Mouse (Mus musculus) gastrocnemius, postnatal 4 days (tissue): Measurements from ENCODE around the gene Mvp. TPM values are rescaled to one million over a fixed set of nuclear protein-coding genes. Genes with fewer than 3 reads are reported as not detected.

Source experiments
- DNase-seq, 2 experiments: peaks; one replicate each; pipeline ENCODE4 v3.0.0; 2021 to 2022; ENCODE audit warnings: low spot score in 2 of 2, mixed read lengths in 2 of 2
- total RNA-seq, 2 experiments: library from RNA; stranded (reverse); gene quantifications; 2 replicates each; pipeline ENCODE4 v1.2.3; 2021

The Mvp gene
- total RNA-seq, 2 experiments from 2014 or later: 23.2 to 27.1 TPM

DNA sequence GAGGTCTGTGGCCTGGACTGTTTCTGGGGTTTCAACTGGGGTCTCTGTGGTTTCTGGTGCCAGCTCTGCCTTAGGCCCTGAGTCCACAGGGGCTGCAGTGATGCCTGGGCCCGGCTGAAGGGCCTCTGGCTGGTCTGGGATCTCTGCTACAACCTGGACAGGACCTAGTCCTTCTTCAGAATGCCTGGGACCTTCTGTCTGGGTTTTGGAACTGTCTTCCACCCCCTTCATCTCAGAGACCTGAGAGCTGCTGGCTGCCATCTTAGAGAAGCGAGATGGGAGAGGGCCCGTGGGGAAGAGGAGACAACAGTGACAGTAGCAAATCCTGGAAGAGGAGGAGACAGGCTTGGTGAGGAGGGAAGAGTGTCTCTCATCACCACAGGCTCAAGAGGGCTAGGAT is 5.6 kb upstream of the Mvp start:
- no peak for DNase-seq

DNA sequence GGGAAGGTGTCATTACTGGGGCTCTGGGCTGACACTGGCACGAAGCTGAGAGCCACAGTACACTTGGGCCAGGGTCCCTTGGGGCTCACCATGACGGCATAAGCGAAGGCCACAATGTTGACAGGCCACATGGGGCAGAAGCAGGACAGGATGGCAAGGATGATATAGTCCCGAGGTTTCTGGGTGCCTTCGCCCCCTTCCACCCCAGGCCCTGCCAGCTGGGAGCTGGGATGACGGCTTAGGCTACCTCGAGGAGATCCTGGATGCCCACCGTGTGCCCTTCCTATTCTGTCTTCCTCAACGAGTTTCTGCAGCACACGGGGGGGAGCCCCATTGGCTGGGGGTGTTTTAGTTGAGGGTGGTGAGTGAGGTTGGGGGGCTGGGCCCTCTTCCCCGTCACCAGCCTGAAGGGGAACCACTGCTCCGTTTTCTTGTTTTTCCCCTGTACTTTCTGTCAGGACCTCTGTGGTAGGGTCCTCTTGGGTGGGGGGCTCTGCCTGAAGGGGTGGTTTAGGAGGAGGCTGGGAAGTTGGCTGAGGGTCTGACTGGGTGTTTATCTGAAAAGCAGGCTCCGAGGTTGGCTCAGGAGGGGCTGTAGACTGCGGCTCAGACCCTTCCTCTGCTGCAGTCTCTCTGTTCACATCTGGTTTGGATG is 5.0 kb upstream of the Mvp start:
- no peak for DNase-seq

- DNase-seq: peak in 1 of 2 experiments; percentile 14
Measured at GRCm38 (mm10) chr7:127018416-127019305, 4.2 kb upstream of the Mvp start.

DNA sequence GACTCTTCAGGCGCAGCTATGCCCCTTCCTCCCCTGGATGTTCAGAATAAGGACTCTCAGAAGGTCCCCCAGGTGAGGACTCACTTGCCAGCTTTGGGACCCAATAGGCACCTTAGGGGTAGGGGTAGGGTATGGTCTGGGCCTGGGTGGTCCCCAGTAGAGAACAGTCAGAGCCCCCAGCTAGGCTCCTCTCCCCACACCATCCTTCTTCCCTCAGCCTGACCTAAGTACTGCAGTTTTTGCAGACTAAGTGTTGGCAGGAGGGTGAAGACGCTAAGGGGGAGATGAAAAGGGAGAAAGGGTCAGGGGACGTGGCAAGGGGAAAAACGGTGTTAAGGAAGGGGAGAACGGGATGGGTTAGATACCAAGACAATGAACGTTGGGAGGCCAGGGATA is 3.5 kb upstream of the Mvp start:
- no peak for DNase-seq

DNA sequence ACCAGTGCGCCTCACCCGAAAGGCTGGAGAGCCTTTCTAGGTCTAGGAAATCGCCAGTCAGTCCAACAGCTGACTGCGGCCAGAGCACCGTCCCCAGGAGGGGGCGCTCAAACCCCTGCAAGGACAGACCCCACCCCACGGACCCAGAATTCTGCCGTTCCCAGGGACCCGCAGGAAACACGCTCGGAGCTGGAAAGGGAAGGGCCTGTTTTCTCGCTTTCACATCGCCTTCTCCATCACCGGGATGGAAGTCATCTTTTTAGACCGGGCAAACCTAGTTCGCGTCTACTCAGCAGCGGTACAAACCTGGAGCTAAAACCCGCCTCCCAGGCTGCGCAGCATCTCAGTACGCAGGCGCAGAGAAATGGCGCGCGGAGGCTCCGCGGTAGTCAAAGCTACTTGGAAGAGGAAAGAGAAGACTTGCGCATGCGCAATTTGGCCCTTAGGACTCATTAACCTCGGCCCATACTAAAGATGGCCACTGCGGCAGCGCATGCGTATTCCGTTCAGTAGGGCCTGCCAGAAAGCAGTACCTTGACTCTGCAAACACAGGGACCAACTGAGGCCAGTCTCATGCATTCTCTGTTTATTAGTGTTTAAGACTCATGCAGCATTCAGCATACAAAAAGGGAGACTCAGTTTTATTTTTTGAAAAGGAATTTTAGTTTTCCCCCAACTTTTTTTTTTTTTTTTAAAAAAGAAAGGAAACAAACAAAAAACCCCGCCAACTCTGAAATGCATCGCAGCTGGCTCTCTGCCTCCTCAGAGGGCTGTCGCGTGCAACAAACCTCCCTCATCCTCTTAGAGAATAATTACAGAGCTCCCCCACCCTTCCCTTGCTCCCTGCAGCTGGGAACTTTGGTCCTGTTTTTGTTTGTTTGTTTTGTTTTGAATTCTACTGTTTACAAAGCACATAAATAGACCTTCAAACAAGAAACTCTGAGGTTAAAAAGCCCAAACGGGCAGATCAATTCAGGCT is 2.8 kb upstream of the Mvp start, which contains the start of gene Pagr1a:
TSS of gene Pagr1a (minus strand) at position 382 of the 979 bp plus-strand sequence.
- peak; percentile 90 to 97 for DNase-seq

DNA sequence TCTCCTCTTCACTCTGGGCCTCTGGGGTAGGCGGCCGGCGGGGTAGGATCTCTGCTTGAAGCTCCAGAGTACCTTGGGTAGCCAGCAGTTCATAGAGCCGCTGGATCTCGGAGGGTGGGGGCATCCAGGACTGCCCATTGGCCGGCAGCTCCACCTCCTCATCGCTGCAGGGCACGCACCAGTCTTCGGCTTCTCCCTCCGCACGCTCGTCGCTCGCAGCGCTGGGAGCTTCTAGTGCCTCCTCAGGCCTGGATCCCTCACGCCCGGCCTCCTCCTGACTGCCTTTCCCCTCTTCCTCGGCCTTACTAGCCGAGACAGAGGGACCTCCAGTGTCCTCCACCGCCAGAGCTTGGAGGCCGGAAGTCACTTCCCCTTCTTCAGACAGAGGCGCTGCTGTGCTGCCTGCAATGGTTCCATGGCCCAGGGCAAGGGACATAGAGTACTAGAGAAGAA is 2.1 kb upstream of the Mvp start:
- peak; percentile 25 to 65 for DNase-seq

DNA sequence TGATC is 1.9 kb upstream of the Mvp start, which contains the start of gene Pagr1b:
TSS of gene Pagr1b (minus strand) at position 4 of the 5 bp plus-strand sequence.
- no peak for DNase-seq

DNA sequence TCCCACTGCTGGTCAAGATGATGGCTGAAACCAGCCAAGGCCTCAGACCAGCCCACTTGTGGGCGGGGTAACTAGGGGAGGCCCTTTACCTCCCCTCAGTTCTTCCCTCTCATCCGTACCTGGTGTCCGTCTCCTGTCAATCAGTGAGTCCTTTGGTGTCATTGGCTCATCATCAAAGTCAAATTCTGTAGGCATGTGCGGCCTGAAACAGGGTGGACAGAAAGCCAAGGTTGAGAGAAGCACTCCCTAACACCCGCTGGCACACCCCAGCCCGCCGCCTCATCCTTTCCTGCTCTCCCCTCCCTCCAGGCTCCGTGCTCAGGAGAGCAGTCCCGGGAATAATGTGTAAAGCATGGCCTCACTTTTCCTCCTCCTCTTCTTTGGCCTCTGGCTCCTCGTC is 1.7 kb upstream of the Mvp start:
- peak in 1 of 2 experiments; percentile 14 for DNase-seq

- DNase-seq: no peak
Measured at GRCm38 (mm10) chr7:127014993-127015392, 572 bp upstream of the Mvp start.

DNA sequence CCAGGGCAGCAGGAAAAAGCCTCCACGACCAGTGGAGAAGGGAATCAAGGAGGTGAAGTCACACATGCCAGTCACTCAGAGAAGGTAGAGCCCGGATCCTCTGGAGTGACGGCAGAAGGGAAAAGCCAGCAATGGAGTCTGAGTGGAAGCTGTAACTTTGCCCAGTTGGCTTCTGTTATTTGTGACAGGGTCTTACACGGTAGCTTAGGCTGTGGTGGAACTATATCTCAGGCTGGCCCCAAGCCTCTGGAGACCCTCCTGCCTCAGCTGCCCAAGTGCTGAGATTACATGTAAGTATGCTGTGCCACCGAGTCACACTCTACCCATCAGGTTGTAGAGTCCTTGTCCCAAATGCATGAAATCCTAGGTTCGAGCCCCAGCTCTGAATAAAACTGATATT is 1.0 kb downstream of the Mvp start:
- no peak for DNase-seq

GRCm38 (mm10) chr7:127012845-127013244 is 1.6 kb downstream of the Mvp start:
- DNase-seq: no peak

DNA sequence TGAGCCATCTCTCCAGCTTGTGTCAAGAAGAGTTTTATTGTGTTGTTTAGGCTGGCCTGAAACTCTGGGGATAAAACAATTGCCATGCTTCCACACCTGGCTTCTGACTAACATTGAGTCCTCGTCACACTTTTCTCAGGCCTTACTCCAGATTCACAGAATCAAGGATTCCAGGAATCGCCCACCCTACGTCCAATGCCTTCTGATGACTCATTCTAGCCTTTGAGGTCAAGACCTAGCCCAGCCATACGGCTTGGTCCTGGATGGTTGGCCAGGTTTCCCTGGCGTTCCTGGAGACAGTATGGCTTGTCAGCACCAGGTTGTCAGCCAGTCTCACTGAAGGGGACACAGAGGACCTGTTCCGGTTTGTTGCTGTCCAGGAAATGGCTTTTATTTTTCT is 2.0 kb downstream of the Mvp start:
- DNase-seq: no peak

DNA sequence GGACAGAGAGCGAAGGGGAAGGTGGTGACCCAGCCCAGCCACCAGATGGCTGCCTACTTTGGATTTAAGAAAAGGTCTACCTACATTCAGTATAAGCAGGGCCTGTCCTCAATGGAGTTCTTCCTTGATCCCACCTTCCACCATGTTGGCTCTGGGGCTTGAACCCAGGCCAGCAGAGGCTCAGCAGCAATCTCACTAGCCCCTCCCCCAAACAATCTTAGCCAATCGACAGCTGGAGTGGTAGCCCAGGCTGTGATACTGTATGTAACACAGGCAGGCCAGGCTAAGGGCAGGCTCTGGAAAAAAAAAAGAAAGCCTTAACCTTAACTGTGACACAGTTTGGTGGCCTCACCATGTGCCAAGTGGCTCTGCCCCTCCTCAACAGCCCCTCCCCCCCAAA is 2.7 kb downstream of the Mvp start:
- no peak for DNase-seq

- no peak for DNase-seq
Measured at GRCm38 (mm10) chr7:127011051-127011450, 3.4 kb downstream of the Mvp start.

DNA sequence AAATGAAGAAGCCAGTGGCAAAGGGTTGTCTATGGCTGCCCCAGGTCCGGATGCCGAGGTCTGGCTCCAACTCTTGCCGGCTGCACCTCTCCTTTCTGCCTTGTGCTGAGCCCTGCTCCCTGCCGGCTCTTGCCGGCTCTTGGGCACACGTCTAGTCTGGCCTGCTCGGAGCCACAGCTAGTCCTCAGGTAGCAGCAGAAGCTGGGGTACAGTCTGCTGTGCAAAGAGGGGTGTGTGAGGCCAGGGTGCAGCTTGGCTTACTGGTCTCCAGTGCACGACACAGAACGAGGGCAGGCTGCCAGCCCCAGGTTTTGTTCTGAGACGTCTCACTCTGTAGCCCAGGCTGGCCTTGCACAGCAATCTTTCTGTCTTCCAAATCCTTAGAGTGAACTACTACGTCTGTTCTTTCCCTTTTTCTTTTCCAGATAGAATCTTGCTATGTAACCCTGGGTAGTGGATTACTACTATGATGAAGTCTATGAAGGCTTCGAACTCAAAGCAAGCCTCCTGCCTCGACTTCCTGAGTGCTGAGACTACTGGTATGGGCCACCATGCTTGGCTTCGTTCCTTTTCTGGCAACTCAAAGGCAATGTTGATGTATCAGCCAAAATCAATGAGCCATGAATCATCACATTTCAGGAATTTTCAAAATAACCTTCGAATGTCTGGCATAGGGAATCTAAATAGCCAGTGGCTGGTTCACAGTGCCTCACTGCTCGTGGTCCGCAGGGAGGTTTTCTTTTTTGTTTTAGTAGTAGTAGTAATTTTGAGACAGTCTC is 4.9 kb downstream of the Mvp start:
- DNase-seq: no peak

DNA sequence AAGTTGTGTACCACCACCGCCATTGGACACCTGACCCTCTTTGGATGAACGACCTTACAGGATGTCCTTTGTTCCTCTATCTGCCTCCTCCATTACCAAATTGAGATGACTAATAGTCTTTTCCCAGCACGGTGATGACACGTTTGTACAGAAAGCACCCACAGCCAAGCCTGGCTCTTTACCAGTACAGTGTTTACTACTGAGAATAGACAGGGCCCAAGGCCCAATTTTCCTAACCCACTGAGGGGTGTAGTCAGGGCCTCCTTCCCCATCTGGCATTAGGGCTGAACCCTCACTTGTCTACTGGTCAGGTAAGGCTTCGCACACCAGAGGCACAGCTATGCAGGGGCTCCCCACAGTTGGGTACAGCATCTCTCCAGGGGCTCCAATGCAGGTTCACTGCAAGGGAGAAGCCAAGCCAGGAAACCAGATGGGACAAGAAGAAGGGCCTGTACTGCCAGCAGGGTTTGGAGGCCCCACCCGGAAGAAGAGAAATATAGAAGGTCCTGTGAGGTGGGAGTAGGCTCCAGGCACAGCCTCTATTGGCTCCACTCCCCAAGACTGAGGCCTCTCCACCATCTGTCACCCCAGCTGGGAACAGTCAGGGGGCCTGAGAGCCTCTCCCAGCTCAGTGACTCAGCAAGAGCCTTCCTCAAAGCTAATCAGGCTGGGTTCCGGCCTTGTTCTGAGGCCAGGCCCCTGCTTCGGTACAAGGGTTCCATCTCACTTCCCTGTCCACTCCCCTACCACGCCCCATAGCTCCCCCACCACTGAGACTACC is 6.0 kb downstream of the Mvp start:
- peak in 1 of 2 experiments; percentile 66 for DNase-seq

GRCm38 (mm10) chr7:127007313-127008024 is 7.0 kb downstream of the Mvp start:
- no peak for DNase-seq

DNA sequence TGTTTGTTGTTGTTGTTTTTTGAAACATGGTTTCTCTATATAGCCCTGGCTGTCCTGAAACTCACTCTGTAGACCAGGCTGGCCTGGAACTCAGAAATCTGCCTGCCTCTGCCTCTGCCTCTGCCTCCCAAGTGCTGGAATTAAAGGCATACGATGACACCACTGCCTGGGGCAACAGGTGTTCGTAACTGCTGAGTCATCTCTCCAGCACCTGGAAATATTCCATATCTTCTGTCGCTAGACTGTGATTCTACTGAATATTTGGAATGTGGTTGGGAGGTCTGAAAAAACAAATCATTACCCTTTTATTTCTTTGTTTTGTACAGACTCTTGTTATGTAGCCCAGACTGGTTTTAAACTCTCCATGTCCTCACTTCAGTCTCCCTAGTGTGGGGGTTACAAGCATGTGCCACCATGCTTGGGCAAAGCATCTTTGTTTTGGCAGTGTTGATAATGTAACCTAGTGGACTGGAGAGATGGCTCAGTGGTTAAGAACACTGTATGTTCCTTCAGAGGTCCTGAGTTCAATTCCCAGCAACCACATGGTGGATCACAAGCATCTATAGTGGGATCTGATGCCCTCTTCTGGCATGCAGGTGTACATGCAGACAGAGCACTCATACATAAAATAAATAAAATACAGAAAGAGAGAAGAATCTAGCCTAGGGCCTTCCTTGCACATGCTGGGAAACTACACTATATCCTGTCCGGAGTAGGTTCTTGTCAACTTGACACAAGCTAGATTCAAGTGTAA is 10.1 kb downstream of the Mvp start:
- no peak for DNase-seq

DNA sequence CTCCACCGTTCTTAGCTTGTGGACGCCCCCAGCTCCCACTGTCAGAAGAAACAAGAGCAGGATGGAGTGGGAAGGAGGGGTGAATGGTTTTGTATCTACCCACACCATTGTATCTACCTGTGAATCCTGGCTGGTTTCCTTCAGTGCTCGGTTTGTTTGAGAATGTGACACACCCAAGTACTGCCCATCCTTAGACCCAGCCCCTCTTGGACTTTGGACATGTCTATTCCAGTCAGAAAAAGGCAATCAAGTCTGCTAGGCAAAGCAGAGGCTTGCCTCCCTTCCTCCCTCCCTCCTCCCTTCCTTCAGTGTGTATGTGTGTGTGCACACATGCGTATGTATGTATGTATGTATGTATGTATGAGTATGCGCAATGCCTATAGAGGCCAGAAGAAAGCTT is 10.8 kb downstream of the Mvp start:
- DNase-seq: no peak
